Mouse (Mus musculus) lung, postnatal 0 days (tissue): ENCODE measurements at regions not wholly inside any gene's neighbourhood (a gene's known extent, or its start where the extent isn't known, plus 50 kb on each side); places are given as distances from the start of the nearest gene placed in this dataset.
A peak's percentile ranks its signal among the peaks of the same experiment; 100 is the strongest.

ENCODE experiments used
- CTCF ChIP-seq: IDR thresholded peaks from 2 replicates; pipeline ENCODE4 v1.5.1; 2016; ENCODE audit warnings: antibody characterized with exemption, mild to moderate bottlenecking
- EP300 ChIP-seq: IDR thresholded peaks from 2 replicates; pipeline ENCODE4 v1.6.1; 2016; ENCODE audit warnings: antibody characterized with exemption, mild to moderate bottlenecking, control low read depth

- TF ChIP-seq CTCF (no peak), EP300 (peak; percentile 31; the same call in 1 of the 2 replicates)
Observed at GRCm38 (mm10) chr7:74172504-74173229, 159.2 kb upstream of the St8sia2 start.
